Comparison of ENCODE assay signal across 16 mouse cellular contexts in genomic region chr5:28238876-28239275, GRCm38 (mm10).
DNase-seq lines count a peak whose midpoint lies in the region.
"Had no signal": no experiment of that assay in that cellular context is flagged by ENCODE, and none has a peak within 500 bp of the region (broad histone marks: within the 10 kb centered on the region; RNA-seq: fewer than 3 reads in every experiment).

No protein-coding gene starts in this region.

- peak; percentile 67 for DNase-seq in cerebellum, adult 11-12 months
- no peak for DNase-seq in cerebellum, postnatal 4 days (ENCODE audit: low spot score in 2 of 2)
- peak; percentile 49 for DNase-seq in brain, adult 2 months (ENCODE audit: low read depth, low spot score)
- DNase-seq in cerebellum, adult 9-10 months: peak; percentile 70
- DNase-seq in cerebellum, postnatal 25 days: peak; percentile 59 to 66
- DNase-seq in spleen, adult 12 weeks (ENCODE audit: low spot score): no peak
- DNase-seq in thymus, adult 18-20 months: no peak
- DNase-seq: adrenal gland, adult 2 months; adrenal gland, postnatal 14 days; B cell, adult 2 months; forebrain, postnatal 0 days; gastrocnemius, postnatal 25 days; heart, postnatal 10 days; heart, postnatal 36 days; kidney, adult 11 months; kidney, adult 8-10 months had no signal

Comparison
In these comparisons a context has a peak if more than half of its experiments do, and no peak if none do; other contexts are left out.
1. DNase-seq: peak in cerebellum, adult 11-12 months (single experiment), brain, adult 2 months (single experiment), cerebellum, adult 9-10 months (single experiment) and cerebellum, postnatal 25 days (2 of 2); none in cerebellum, postnatal 4 days (0 of 2), spleen, adult 12 weeks (single experiment) and thymus, adult 18-20 months (0 of 2).